Mouse (Mus musculus) MEL (cell line): ENCODE data around the gene Pkd1l2. TPM values are rescaled to one million over a fixed set of nuclear protein-coding genes. Genes with fewer than 3 reads are reported as not detected.

Source experiments
- DNase-seq: peaks from one replicate; pipeline ENCODE4 v3.0.0; 2011; ENCODE audit warnings: low read depth, low spot score
- H3K27ac ChIP-seq: 2 replicates; pipeline ENCODE4 v1.5.1; 2012; ENCODE audit warnings: low read depth, mild to moderate bottlenecking, control low read depth, low read length, moderate library complexity; ENCODE audit not compliant: control insufficient read depth
- H3K27me3 ChIP-seq, 2 experiments: fragments of 150-350 bp in 1 of 2; sonication (generic) in 1 of 2; 2 replicates each; pipeline ENCODE4 v1.6.1; 2012; ENCODE audit warnings: low read length in 2 of 2, mild to moderate bottlenecking in 2 of 2, improper control_type of control experiment in 1 of 2, moderate library complexity in 1 of 2; ENCODE audit not compliant: insufficient read depth in 2 of 2, control insufficient read depth in 1 of 2
- H3K36me3 ChIP-seq, 2 experiments: 2 replicates each; pipeline ENCODE4 v1.6.1; 2012 to 2014; ENCODE audit warnings: low read length in 2 of 2, improper control_type of control experiment in 1 of 2, inconsistent platforms in 1 of 2, mild to moderate bottlenecking in 1 of 2; ENCODE audit not compliant: insufficient read depth in 2 of 2, control insufficient read depth in 1 of 2
- H3K4me1 ChIP-seq, 2 experiments: fragments of 150-350 bp in 1 of 2; sonication (generic) in 1 of 2; 2 replicates each; pipeline ENCODE4 v1.6.1; 2012; ENCODE audit warnings: low read length in 2 of 2, improper control_type of control experiment in 1 of 2, mild to moderate bottlenecking in 1 of 2; ENCODE audit not compliant: insufficient read depth in 2 of 2, control insufficient read depth in 1 of 2
- H3K4me3 ChIP-seq, 2 experiments: fragments of 150-350 bp in 1 of 2; sonication (generic) in 1 of 2; 2 replicates each; pipeline ENCODE4 v1.5.1; 2012; ENCODE audit warnings: low read depth in 2 of 2, low read length in 2 of 2, mild to moderate bottlenecking in 2 of 2, moderate library complexity in 2 of 2, control low read depth in 1 of 2, improper control_type of control experiment in 1 of 2; ENCODE audit not compliant: control insufficient read depth in 1 of 2, insufficient read depth in 1 of 2
- H3K79me2 ChIP-seq: 2 replicates; pipeline ENCODE4 v1.6.1; 2012; ENCODE audit warnings: mild to moderate bottlenecking, low read length, moderate library complexity; ENCODE audit not compliant: control insufficient read depth, poor library complexity, insufficient read depth
- H3K9ac ChIP-seq: 2 replicates; pipeline ENCODE4 v1.6.1; 2012; ENCODE audit warnings: low read depth, mild to moderate bottlenecking, control low read depth, low read length, moderate library complexity; ENCODE audit not compliant: control insufficient read depth, poor library complexity, severe bottlenecking
- H3K9me3 ChIP-seq: fragments of 150-350 bp; sonication (generic); replicated peaks from 2 replicates; pipeline ENCODE4 v1.6.1; 2012; ENCODE audit warnings: mild to moderate bottlenecking, low read length, improper control_type of control experiment, moderate library complexity; ENCODE audit not compliant: insufficient read depth
- BHLHE40 ChIP-seq: IDR thresholded peaks from 2 replicates; pipeline ENCODE4 v1.6.1; 2012; ENCODE audit warnings: low read depth, mild to moderate bottlenecking, inconsistent platforms, low read length, improper control_type of control experiment, borderline replicate concordance
- CHD1 ChIP-seq: IDR thresholded peaks from 2 replicates; pipeline ENCODE4 v1.6.1; 2012; ENCODE audit warnings: low read depth, mild to moderate bottlenecking, inconsistent platforms, low read length, improper control_type of control experiment
- CHD2 ChIP-seq: IDR thresholded peaks from 2 replicates; pipeline ENCODE4 v1.6.1; 2011; ENCODE audit warnings: low read length, improper control_type of control experiment
- CTCF ChIP-seq, 3 experiments: IDR thresholded peaks in 2 of 3; conservative IDR thresholded peaks in 1 of 3; 2 replicates each; pipeline ENCODE4 v1.5.1; 2011 to 2012; ENCODE audit warnings: low read length in 3 of 3, low read depth in 2 of 3, mild to moderate bottlenecking in 2 of 3, improper control_type of control experiment in 1 of 3, inconsistent platforms in 1 of 3, mixed read lengths in 1 of 3, moderate library complexity in 1 of 3; ENCODE audit not compliant: control insufficient read depth in 1 of 3, insufficient read depth in 1 of 3, poor library complexity in 1 of 3, severe bottlenecking in 1 of 3
- ELF1 ChIP-seq: IDR thresholded peaks from 2 replicates; pipeline ENCODE4 v1.6.1; 2014; ENCODE audit warnings: low read depth, mild to moderate bottlenecking, inconsistent platforms, low read length, improper control_type of control experiment, moderate library complexity
- MAFK ChIP-seq: IDR thresholded peaks from 2 replicates; pipeline ENCODE4 v1.6.1; 2011; ENCODE audit warnings: low read depth, mild to moderate bottlenecking, low read length, improper control_type of control experiment, borderline replicate concordance
- MAX ChIP-seq: IDR thresholded peaks from 2 replicates; pipeline ENCODE4 v1.6.1; 2011; ENCODE audit warnings: low read length, improper control_type of control experiment
- POLR2A ChIP-seq, 2 experiments: IDR thresholded peaks; 2 replicates each; pipeline ENCODE4 v1.6.1; 2011 to 2012; ENCODE audit warnings: low read length in 2 of 2, mild to moderate bottlenecking in 2 of 2, control low read depth in 1 of 2, improper control_type of control experiment in 1 of 2, low read depth in 1 of 2, moderate library complexity in 1 of 2; ENCODE audit not compliant: control insufficient read depth in 1 of 2, insufficient read depth in 1 of 2, poor library complexity in 1 of 2
- RAD21 ChIP-seq: IDR thresholded peaks from 2 replicates; pipeline ENCODE4 v1.6.1; 2011; ENCODE audit warnings: mild to moderate bottlenecking, low read depth, low read length, improper control_type of control experiment
- RCOR1 ChIP-seq: IDR thresholded peaks from 2 replicates; pipeline ENCODE4 v1.6.1; 2012; ENCODE audit warnings: low read depth, mild to moderate bottlenecking, inconsistent platforms, low read length, improper control_type of control experiment
- SMC3 ChIP-seq: IDR thresholded peaks from 2 replicates; pipeline ENCODE4 v1.6.1; 2011; ENCODE audit warnings: low read depth, low read length, improper control_type of control experiment
- TAL1 ChIP-seq: IDR thresholded peaks from 2 replicates; pipeline ENCODE4 v1.6.1; 2012; ENCODE audit warnings: mild to moderate bottlenecking, inconsistent platforms, low read length, moderate library complexity, mixed read lengths
- TBP ChIP-seq: IDR thresholded peaks from 2 replicates; pipeline ENCODE4 v1.8.0; 2011; ENCODE audit warnings: low read depth, low read length, improper control_type of control experiment
- USF1 ChIP-seq: IDR thresholded peaks from 2 replicates; pipeline ENCODE4 v1.6.1; 2014; ENCODE audit warnings: low read depth, mild to moderate bottlenecking, inconsistent platforms, low read length, improper control_type of control experiment, moderate library complexity
- ZC3H11A ChIP-seq: IDR thresholded peaks from 2 replicates; pipeline ENCODE4 v1.6.1; 2012; ENCODE audit warnings: low read depth, mild to moderate bottlenecking, inconsistent platforms, low read length, improper control_type of control experiment
- polyA plus RNA-seq, 2 experiments: library from polyadenylated mRNA; stranded (reverse) in 1 of 2; unstranded in 1 of 2; fragments of >175 nt in 1 of 2; fragments of >200 nt in 1 of 2; gene quantifications; 2 replicates each; pipeline versions ENCODE4 v1.2.1 to v1.2.4; 2012; ENCODE audit warnings: low replicate concordance in 2 of 2, low read depth in 1 of 2; ENCODE audit not compliant: insufficient read length in 2 of 2, insufficient read depth in 1 of 2, missing spikeins in 1 of 2
- total RNA-seq: library from RNA; depleted of rRNA; stranded (reverse); fragments of 300-350 nt; gene quantifications from 2 replicates; pipeline ENCODE4 v1.2.3, GENCODE M21; 2012

The Pkd1l2 gene
- total and polyA plus RNA-seq, 3 experiments, result 0.86 to 1.5 TPM; not detected in 1

DNA sequence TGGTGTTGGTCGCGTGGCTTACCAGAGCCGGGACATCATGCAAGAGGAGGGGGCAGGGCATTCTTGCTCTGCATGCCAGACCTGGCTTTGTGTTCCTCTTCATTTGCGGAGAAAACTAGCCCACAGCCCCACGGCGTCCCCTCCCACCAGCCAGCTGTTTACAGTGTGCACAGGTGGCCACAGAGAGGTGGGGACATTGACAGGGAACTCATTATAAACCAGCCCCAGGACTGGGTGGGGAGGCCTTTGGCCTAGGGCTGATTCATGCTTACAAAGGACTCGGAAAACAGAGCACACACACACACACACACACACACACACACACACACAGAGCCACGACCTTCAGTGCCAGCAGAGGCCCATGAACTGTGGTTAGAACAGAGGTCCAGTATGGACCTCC lies 30.0 kb upstream of the Pkd1l2 start:
- no peak for TF ChIP-seq TAL1
- TF ChIP-seq CHD2, result no peak
- TF ChIP-seq MAFK, result no peak
- no peak for TF ChIP-seq BHLHE40
- no peak for TF ChIP-seq RAD21
- TF ChIP-seq, all 39 proteins: peak for 0
- no peak overlapping the region for H3K9ac ChIP-seq
- no peak overlapping the region for H3K4me3 ChIP-seq
- no peaks in the 10 kb centered on the region for H3K79me2 ChIP-seq
- peaks cover 5 to 29% of the 10 kb centered on the region in 2 experiments for H3K4me1 ChIP-seq
- DNase-seq, result no peak
- no peaks in the 10 kb centered on the region for H3K27me3 ChIP-seq
- no peaks in the 10 kb centered on the region for H3K9me3 ChIP-seq
- H3K27ac ChIP-seq, result no peak overlapping the region
- peaks cover 0 to 17% of the 10 kb centered on the region in 2 experiments; a peak in 2 of 4 replicates for H3K36me3 ChIP-seq

DNA sequence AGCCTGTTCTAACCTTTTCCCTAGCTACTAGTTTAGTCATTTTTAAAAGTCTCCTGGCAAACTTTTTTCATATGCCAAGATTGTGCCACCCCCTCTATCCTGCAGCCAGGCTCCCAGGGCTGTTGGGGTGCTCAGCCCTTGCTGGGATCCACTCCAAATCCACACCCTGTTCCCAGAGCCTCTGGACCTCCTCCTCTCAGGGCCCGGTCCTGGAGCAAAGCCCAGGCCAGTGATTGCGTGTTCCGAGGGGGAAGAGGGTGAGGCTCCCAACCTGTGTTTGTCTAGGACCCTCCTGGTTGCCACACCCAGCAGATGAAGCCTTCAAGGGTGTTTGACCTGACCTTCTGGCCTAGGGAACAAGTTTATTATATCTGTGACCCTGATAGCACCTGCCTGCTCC lies 29.4 kb upstream of the Pkd1l2 start:
- Histone ChIP-seq H3K9ac (no peak overlapping the region), H3K4me3 (no peak overlapping the region), H3K27ac (no peak overlapping the region), H3K9me3 (no peaks in the 10 kb centered on the region), H3K27me3 (no peaks in the 10 kb centered on the region), H3K36me3 (peaks cover 0 to 15% of the 10 kb centered on the region in 2 experiments; a peak in 2 of 4 replicates), H3K4me1 (peaks cover 5 to 28% of the 10 kb centered on the region in 2 experiments), H3K79me2 (no peaks in the 10 kb centered on the region)
- TF ChIP-seq ZC3H11A, result no peak
- no peak for DNase-seq

DNA sequence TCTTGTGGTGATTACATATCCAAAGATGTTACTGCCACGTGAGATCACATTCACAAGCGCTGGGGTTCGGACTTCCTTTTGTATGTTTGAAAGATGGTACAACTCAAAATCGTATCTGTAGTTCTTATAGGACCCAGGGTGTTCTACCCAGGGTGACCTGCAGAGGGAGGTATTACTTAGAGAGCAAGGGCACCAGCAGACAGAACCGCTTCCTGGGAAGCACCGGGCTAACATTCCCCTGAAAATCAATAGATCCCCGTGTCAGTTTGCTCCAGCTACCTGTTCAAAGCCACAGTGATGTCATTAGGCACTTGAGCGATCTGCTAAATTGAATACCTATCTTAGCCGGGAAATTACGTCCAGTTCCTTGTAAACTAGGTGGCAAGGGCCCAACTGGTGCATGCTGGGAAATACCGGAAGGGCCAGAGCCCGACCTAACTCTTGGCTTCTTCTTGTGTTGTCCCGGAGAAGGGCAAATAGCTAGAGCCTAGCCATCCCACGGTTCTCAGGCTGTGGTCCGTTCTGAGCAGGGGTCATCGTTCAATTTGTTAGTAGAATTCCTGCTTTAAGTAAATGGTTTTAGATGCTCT lies 27.6 kb upstream of the Pkd1l2 start:
- Histone ChIP-seq H3K4me3 (peak overlapping the region in 1 of 2 experiments; percentile 27; a peak in 1 of 4 replicates), H3K9me3 (no peaks in the 10 kb centered on the region), H3K36me3 (no peaks in the 10 kb centered on the region; a peak in 1 of 4 replicates)
- TF ChIP-seq RCOR1 (no peak), MAX (no peak), CTCF (IDR thresholded peaks at IDR 0.05 in 2 of 3, conservative IDR thresholded peaks at IDR 0.05 in 1 of 3; ENCODE audit: control insufficient read depth in 1 of 3, insufficient read depth in 1 of 3, low read depth in 2 of 3, low read length in 3 of 3, poor library complexity in 1 of 3, severe bottlenecking in 1 of 3) (peak; percentile 46 to 77 (median 76)), POLR2A (IDR thresholded peaks at IDR 0.05; ENCODE audit: control insufficient read depth in 1 of 2, insufficient read depth in 1 of 2, low read depth in 1 of 2, low read length in 2 of 2, poor library complexity in 1 of 2) (no peak), SMC3 (peak; percentile 78), CHD1 (no peak), CHD2 (no peak), RAD21 (peak; percentile 58), ZC3H11A (peak; percentile 46), USF1 (no peak), TBP (no peak), ELF1 (no peak)
- TF ChIP-seq, all 39 proteins: peak for 4
- DNase-seq, result peak; percentile 85
- Histone ChIP-seq H3K79me2 (no peaks in the 10 kb centered on the region), H3K9ac (0 out of 2 replicates have a peak overlapping the region, but pooled peaks have one; percentile 24), H3K27me3 (no peaks in the 10 kb centered on the region), H3K27ac (no peak overlapping the region), H3K4me1 (peaks cover 0 to 11% of the 10 kb centered on the region in 2 experiments; a peak in 1 of 4 replicates)
